Mouse (Mus musculus) midbrain, postnatal 0 days (tissue): ENCODE measurements around the gene Fam19a4. TPM values are rescaled to one million over a fixed set of nuclear protein-coding genes. Genes with fewer than 3 reads are reported as not detected.

Experiments
- ATAC-seq: fragments of 200-750 bp; cut with Nextera tagmentation; 2 replicates; pipeline ENCODE4 v1.8.0; 2017; ENCODE audit warnings: moderate number of reproducible peaks, mild to moderate bottlenecking, moderate TSS enrichment, moderate library complexity; ENCODE audit not compliant: low FRiP score
- DNase-seq: peaks from one replicate; pipeline ENCODE4 v3.0.0-alpha.2; 2015; ENCODE audit warnings: low spot score
- H3K27ac ChIP-seq: fragments of 300-500 bp; sonication (generic); 2 replicates; pipeline ENCODE4 v1.5.1; 2014; ENCODE audit warnings: low read depth, mild to moderate bottlenecking, low read length, mixed read lengths
- H3K27me3 ChIP-seq: fragments of 300-500 bp; sonication (generic); 2 replicates; pipeline ENCODE4 v1.6.1; 2014; ENCODE audit warnings: low read length, control low read depth, mixed read lengths; ENCODE audit not compliant: insufficient read depth
- H3K36me3 ChIP-seq: fragments of 300-500 bp; sonication (generic); 2 replicates; pipeline ENCODE4 v1.6.1; 2014; ENCODE audit warnings: low read length, control low read depth, mixed read lengths; ENCODE audit not compliant: insufficient read depth
- H3K4me1 ChIP-seq: fragments of 300-500 bp; sonication (generic); 2 replicates; pipeline ENCODE4 v1.6.1; 2014; ENCODE audit warnings: mild to moderate bottlenecking, control low read depth, antibody characterized with exemption, low read length, mixed read lengths; ENCODE audit not compliant: insufficient read depth
- H3K4me2 ChIP-seq: fragments of 300-500 bp; sonication (generic); 2 replicates; pipeline ENCODE4 v1.6.1; 2014; ENCODE audit warnings: low read depth, mild to moderate bottlenecking, low read length, mixed read lengths; ENCODE audit not compliant: poor library complexity, severe bottlenecking
- H3K4me3 ChIP-seq: fragments of 300-500 bp; sonication (generic); 2 replicates; pipeline ENCODE4 v1.5.1; 2014; ENCODE audit warnings: low read depth, mild to moderate bottlenecking, low read length, moderate library complexity
- H3K9ac ChIP-seq: fragments of 300-500 bp; sonication (generic); replicated peaks from 2 replicates; pipeline ENCODE4 v1.6.1; 2014; ENCODE audit warnings: mild to moderate bottlenecking, low read length, moderate library complexity, mixed read lengths; ENCODE audit not compliant: poor library complexity, severe bottlenecking
- H3K9me3 ChIP-seq: fragments of 300-500 bp; sonication (generic); 2 replicates; pipeline ENCODE4 v1.6.1; 2016; ENCODE audit warnings: low read length, control low read depth
- CTCF ChIP-seq: IDR thresholded peaks from 2 replicates; pipeline ENCODE4 v1.5.1; 2016; ENCODE audit warnings: antibody characterized with exemption, mild to moderate bottlenecking
- WGBS: fragments of 180-500 bp; shearing (Covaris S2); extraction: QIAGEN DNeasy Blood & Tissue Kit; methylation state at CpG from one replicate; pipeline ENCODE4 v1.1.7; 2014; 5-methylcytosine and 5-hydroxymethylcytosine counted together
- polyA plus RNA-seq: library from polyadenylated mRNA; unstranded; fragments of >200 nt; fragmentation: Nextera tagmentation; extraction: Ambion mirVana; gene quantifications from 2 replicates; pipeline ENCODE4 v1.2.1, GENCODE M21; 2015
- total RNA-seq: library from RNA; depleted of rRNA; stranded (reverse); fragments of >200 nt; gene quantifications from 2 replicates; pipeline ENCODE4 v1.2.3, GENCODE M21; 2014

Gene Fam19a4
- total and polyA plus RNA-seq, 2 experiments from 2014 or later = 4.0 to 4.8 TPM

- ATAC-seq (no peak), DNase-seq (no peak)
- no peak for TF ChIP-seq CTCF
- H3K9ac ChIP-seq = no peak overlapping the region
- no peak overlapping the region for H3K4me2 ChIP-seq
- H3K4me1 ChIP-seq = peaks cover 2% of the 10 kb centered on the region; the same call in 1 of the 2 replicates
- H3K4me3 ChIP-seq = no peak overlapping the region
- no peaks in the 10 kb centered on the region for H3K27me3 ChIP-seq
- no peaks in the 10 kb centered on the region for H3K9me3 ChIP-seq
- WGBS = 23% methylated on average over 12 of the region's 12 CpGs
- H3K36me3 ChIP-seq = no peaks in the 10 kb centered on the region
- H3K27ac ChIP-seq = no peak overlapping the region
Measured at GRCm38 (mm10) chr6:97101190-97101957, 41.2 kb upstream of the Fam19a4 start.

DNA sequence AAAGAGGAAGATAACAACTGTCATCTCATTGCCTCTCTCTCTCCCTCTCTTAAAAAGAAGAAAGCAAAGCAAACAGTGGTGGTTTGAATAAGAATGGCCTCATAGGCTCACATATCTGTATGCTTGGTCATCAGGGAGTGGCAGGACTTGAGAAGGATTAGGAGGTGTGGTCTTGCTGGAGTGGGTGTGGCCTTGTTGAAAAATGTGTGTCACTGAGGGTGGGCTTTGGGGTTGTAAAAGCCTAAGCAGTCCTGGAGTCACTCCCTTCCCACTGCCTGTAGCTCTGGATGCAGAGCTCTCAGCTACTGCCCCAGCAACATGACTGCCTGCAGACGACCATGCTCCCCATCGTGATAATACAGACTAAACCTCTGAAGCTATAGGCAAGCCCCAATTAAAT is 22.1 kb upstream of the Fam19a4 start:
- 91% methylated on average over 2 of the region's 2 CpGs for WGBS
- Histone ChIP-seq H3K27me3 (no peaks in the 10 kb centered on the region), H3K4me2 (no peak overlapping the region), H3K36me3 (no peaks in the 10 kb centered on the region), H3K4me3 (no peak overlapping the region), H3K9ac (no peak overlapping the region), H3K27ac (no peak overlapping the region), H3K9me3 (no peaks in the 10 kb centered on the region), H3K4me1 (no peaks in the 10 kb centered on the region)
- no peak for DNase-seq
- TF ChIP-seq CTCF = no peak
- no peak for ATAC-seq

DNA sequence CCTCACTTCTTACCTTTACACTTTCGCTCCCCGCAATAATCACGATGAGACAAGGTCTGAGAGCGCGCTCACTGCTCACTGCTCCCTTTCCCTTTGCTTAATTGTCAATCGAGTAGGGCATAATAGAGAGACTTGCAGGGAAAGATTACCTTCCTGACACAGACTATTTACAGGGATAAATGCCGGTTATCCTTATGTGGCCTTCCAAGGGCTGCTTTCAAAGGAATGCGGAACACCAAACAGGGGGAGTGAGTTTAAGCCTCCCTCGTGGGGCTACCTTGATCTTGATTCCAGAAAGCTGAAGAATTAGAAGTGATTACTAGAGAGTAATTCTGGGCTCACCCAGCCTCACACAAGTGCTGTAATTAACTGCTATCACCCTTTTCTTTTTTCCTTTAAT is 19.8 kb upstream of the Fam19a4 start:
- Histone ChIP-seq H3K4me2 (peak overlapping the region; percentile 18; the same call in 1 of the 2 replicates), H3K9me3 (no peaks in the 10 kb centered on the region), H3K9ac (0 out of 2 replicates have a peak overlapping the region, but pooled peaks have one; percentile 4), H3K36me3 (no peaks in the 10 kb centered on the region), H3K27me3 (no peaks in the 10 kb centered on the region), H3K4me3 (no peak overlapping the region), H3K4me1 (no peaks in the 10 kb centered on the region), H3K27ac (no peak overlapping the region)
- ATAC-seq (no peak), DNase-seq (no peak)
- TF ChIP-seq CTCF = no peak
- 27% methylated on average over 9 of the region's 9 CpGs for WGBS

- Histone ChIP-seq H3K9me3 (no peaks in the 10 kb centered on the region), H3K4me3 (peak overlapping the region; percentile 37), H3K4me2 (peak overlapping the region; percentile 62), H3K4me1 (no peaks in the 10 kb centered on the region), H3K36me3 (no peaks in the 10 kb centered on the region), H3K9ac (no peak overlapping the region), H3K27ac (no peak overlapping the region), H3K27me3 (peaks cover 15% of the 10 kb centered on the region)
- DNase-seq (no peak), ATAC-seq (no peak)
- TF ChIP-seq CTCF = no peak
- 5% methylated on average over 10 of the region's 10 CpGs for WGBS
Measured at GRCm38 (mm10) chr6:97059599-97059998, 614 bp downstream of the Fam19a4 start.

DNA sequence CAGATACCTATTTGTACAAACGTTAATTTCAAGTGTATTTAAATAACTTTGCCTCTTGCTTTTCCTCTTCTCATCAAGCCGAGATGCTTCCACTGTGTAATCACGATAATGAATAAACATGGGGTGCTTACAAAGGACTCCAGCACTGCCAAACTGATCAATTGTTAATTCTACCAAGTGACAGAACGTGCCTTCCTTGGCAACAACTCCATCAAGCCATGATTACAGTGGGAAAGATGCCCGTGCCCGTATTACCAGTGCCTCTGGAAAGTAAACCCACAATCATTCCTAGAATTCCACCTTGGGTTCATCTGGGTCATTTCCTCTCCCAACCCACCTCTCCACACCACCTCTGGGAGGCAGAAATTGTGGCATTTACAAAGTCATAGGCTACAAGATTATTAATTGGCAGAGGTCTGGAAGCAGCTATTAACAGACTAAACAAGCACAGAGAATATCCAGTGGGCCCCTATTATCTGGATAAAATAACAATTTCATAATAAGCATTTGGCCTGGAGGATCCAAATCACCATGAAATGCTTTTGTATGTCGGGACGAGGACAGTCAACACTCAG is 7.9 kb downstream of the Fam19a4 start:
- WGBS = 51% methylated on average over 8 of the region's 8 CpGs
- no peak overlapping the region for H3K4me3 ChIP-seq
- DNase-seq = no peak

GRCm38 (mm10) chr6:97048403-97048802 is 11.8 kb downstream of the Fam19a4 start:
- H3K9me3 ChIP-seq = no peaks in the 10 kb centered on the region
- DNase-seq (no peak), ATAC-seq (no peak)
- H3K36me3 ChIP-seq = no peaks in the 10 kb centered on the region
- no peak for TF ChIP-seq CTCF
- WGBS = 23% methylated on average over 4 of the region's 4 CpGs
- no peak overlapping the region for H3K4me3 ChIP-seq
- no peak overlapping the region for H3K9ac ChIP-seq
- no peaks in the 10 kb centered on the region for H3K27me3 ChIP-seq
- H3K27ac ChIP-seq = no peak overlapping the region
- H3K4me2 ChIP-seq = no peak overlapping the region
- H3K4me1 ChIP-seq = no peaks in the 10 kb centered on the region

More for the DNA sequence above, 7.9 kb downstream of the Fam19a4 start:
- no peak overlapping the region for H3K9ac ChIP-seq
- TF ChIP-seq CTCF = no peak
- no peaks in the 10 kb centered on the region for H3K36me3 ChIP-seq
- no peaks in the 10 kb centered on the region for H3K9me3 ChIP-seq
- no peaks in the 10 kb centered on the region for H3K27me3 ChIP-seq
- H3K4me2 ChIP-seq = no peak overlapping the region
- no peak overlapping the region for H3K27ac ChIP-seq
- ATAC-seq = no peak
- no peaks in the 10 kb centered on the region for H3K4me1 ChIP-seq
